Mouse (Mus musculus) layer of hippocampus, postnatal 25 days (tissue): ENCODE measurements around the gene Fmo6. TPM values are rescaled to one million over a fixed set of nuclear protein-coding genes. Genes with fewer than 3 reads are reported as not detected.
A peak's percentile ranks its signal among the peaks of the same experiment; 100 is the strongest.

Source experiments
- DNase-seq, 2 experiments: peaks; one replicate each; pipeline ENCODE4 v3.0.0; 2022; ENCODE audit warnings: mixed read lengths in 2 of 2, low spot score in 1 of 2; ENCODE audit errors: extremely low spot score in 1 of 2
- total RNA-seq, 2 experiments: library from RNA; stranded (reverse); gene quantifications; 2 replicates each; pipeline ENCODE4 v1.2.3; 2021

The Fmo6 gene
- total RNA-seq, 2 experiments from 2014 or later, result not detected

DNA sequence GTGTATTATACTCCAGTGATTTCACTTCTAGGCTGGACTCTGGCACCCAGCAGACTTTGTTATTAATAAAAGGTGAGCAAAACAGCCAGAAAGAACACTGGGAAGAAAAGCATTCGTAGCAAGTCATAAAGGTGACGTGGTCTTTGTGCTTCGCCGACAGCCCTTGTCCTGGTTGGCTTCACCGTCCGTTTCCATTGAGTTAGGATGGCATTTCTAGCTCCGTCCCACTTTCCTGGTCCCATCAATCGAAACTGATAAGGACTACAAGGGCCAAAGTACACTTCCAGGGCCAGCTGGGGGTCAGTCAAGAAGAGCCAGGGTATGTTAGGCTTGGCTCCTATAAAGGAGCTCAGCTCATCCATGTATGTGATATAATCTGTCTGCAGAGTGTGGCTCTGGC, 20.7 kb downstream of the Fmo6 start:
- DNase-seq, result no peak

DNA sequence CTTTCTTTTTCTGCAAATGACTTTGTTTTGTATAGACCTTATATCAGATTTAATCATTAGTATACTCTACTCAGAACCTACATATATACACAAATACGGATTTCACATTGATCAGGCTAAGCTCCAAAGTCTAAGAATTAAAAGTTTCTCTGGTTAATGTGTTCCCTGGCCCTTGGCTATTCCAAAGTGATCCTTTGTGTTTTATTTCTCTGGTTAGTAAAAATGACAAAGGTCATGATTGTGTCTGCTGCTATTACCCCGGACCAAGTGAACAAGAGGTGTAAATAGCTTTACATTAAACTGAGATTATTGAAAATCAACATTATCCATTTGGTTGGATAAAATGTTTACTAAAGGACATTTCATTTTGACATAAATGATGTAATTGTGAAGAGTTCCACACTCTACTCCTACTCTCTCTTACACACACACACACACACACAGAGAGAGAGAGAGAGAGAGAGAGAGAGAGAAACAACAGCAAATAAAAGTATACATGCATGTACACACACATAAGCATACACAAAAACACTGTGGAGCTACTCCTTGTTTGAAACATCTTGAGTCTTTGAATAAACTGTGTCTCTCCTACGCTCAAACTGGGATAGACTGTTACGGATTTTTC, 22.3 kb downstream of the Fmo6 start:
- DNase-seq, result no peak

DNA sequence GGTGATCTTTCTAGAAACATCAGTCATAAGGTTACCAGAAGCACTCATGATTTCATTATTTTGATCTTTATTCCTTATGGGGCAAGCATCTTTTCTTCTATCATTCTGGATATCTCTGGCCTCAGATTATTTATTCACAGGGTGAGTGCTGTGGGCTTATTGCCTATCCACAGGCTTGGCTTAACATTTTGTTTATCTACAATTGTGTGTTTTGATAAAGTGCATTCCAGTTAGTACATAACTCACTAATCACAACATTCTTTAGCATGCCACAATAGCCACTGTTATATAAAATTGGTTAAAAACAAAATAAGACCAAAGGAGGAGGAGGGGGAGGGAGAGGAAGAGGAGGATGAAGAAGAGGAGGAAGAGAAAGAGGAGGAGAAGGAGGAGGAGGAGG, 25.2 kb downstream of the Fmo6 start:
- DNase-seq, result no peak

DNA sequence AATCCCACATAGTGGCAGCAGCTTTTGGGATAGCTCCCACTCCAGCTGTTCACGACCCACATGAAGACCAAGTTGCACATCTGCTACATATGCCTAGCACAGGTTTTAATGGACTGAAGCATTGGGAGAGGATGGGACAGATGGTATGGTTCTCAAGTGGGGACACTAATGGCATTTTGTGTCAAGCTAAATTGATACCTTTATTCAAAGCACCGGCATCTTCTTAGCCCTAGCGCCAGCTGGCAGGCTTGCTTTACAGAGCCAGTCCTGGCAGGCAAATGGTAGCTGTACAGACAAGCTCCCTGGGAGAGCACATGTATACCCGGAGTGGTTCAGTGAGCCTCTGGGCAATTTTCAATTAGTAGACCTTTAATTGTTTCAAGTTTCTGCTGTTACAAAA, 35.4 kb downstream of the Fmo6 start:
- no peak for DNase-seq

DNA sequence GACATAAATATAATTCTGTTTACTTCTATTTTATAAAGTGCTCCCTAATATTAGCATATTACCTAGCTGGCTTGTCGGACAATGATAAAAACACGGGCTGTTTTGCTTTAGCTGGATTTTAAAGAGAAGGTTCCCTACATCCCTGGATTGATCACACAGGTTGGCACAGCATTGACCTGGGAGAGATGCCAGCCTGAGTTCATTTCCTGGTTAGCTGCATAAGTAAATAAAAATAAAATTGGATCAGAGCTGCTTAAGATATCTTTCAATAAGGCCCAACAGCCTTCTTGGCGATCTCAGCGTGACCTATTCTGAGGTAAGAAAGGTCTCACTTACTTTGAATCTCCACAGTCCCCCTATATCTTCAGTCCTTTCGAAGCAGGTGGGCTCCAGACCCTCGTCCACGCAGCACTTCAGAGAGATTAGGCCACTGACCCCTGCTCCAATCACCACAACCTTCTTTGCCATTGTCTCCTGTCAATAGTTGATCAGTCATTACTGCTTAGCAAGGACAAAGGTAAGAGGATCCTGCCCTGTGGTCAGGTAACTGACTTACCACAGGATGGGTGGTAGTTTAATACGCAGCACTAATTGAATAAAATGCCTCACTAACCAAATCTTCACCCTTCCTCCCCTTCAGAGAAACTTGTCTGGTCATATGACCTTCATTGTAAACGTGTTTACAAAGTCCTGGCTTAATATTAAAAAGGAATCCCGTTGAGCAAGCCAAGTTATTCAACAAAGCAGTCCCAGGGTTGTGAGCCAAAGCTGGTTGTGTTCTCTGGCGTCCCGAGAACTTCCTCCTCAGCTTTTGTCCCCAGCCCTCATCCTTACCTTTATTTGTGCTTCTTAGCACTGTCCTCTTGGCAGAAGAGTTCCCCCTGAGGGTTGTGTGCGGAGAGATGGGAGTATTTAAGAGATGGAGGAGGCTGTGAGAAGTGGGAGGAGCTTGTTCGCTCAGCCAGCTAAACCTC, 39.2 kb downstream of the Fmo6 start, which contains the start of gene Fmo2:
Fmo2 (minus strand) TSS at position 889 of the 974 bp plus-strand sequence.
- no peak for DNase-seq

DNA sequence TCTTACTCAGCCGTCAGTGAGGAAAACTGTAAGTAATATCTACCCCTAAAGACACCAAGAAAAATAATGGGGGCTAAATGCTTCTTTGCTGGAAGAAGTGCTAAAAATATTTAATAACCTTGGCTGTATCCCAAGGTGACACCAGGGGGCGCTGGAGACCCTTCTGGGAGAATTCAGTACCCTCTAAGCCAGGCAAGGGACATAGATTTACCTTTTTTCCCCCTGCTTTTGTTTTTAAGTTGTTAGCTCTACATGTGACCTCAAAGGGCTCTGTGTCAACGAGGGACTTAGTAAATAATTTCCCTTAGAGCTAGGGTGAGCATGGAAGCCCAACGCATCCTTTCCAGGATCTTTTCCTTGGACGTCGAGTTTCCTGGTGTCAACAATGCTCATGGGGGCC, 41.4 kb downstream of the Fmo6 start:
- DNase-seq, result peak; percentile 58 to 90

DNA sequence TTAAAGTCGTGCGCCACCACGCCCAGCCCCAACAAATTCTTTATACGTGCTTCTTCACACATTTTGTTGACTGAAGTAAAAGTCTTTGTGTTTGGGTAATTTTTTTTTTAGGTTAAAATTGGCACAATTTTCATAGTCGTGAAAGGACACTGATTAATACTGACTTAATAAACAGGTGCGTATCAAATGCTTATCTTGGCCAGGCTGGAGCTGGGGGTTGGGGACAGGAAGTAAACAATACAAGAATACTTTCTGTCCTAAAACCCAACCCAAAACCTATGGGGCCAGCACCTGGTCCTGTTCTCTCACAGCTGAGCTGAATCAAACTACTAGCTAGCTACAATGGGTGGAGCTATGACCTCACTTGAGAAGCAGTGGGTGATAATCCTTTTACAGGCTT, 44.3 kb downstream of the Fmo6 start:
- no peak for DNase-seq

DNA sequence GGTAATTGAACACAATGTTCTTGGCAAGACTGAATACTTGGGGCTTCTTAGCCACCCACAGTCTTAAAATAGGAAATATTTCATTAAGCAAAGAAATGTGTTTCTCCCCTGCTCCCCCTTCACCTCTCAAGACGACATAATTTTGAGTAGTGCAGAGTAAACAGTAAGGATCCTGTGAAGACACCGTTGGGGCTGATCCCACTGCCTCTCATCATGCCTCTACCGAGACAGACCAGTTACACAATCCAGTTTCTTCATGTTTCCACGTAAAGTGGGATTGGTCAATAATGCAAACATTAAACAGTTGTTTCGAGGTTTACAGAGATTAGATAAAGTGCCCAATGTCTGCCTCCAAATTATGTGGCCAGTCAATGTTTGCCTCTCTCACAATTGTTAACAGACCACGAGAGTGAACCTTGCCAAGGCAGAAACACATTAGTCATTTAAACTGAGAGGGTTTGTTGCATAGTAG, 45.3 kb downstream of the Fmo6 start:
- no peak for DNase-seq

DNA sequence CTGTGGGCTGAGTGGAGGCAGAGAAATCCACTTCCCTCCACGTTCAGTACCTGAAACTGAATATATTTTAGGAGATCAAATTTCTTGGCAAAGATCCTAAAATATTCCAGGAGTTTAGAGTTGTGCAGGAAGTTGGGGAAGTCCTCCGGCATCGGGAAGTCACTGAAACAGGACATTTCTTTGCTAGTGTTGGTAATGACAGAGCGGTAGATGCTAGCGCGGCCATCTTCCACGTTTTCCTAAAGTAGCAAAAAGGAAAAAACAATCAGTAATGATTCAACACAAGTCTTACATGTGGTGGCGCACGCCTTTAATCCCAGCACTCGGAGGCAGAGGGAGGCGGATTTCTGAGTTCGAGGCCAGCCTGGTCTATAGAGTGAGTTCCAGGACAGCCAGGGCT, 48.7 kb downstream of the Fmo6 start:
- DNase-seq, result no peak

DNA sequence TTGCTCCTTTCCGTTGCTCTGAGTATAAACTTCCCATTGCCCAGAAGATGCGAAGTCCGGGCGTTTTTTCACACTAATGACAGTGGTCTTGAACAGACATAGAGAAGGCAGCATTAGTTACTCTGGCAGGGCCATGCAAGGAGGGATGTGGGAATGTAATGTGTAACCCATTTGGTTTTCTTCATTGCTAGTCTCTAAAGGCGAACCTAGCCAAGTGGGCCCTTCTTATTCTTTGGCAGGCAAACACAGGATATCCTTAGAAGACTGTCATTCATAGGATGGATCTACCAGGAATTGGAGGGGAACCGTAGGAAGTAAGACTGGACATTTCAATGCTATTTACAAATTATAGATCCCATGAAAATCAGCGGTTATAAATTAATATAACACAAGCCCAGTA, 49.7 kb downstream of the Fmo6 start:
- DNase-seq, result no peak

DNA sequence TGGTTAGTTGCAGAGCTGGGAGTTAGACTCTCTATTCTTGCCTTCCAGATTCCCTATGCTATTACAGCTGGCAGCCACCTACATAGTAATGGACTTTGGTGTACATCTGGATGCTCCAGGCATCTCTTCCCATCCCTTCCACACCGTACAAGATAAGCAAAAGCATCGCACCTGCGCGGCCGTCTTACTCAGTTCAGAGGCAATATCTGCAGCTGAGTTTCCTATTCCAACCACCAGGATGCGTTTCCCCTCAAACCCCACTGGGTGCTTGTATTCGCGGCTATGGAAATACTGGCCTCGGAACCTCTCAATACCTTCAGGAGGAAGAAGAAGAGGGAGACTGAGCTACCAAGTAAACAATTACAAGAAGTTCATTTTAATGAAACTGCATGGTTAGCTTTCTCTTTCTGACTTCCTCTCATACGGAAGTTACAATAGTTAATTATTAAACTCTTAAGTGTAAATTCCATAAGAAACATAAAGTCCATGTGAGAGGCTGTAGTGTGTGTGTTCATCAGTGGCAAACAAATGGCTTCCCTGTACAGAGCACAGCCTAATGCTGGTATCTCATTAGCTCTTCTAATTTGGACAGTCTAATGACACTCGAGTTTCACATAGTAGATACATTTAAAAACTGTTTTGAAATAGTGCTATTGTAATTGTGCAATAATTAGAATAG, 51.0 kb downstream of the Fmo6 start:
- no peak for DNase-seq

DNA sequence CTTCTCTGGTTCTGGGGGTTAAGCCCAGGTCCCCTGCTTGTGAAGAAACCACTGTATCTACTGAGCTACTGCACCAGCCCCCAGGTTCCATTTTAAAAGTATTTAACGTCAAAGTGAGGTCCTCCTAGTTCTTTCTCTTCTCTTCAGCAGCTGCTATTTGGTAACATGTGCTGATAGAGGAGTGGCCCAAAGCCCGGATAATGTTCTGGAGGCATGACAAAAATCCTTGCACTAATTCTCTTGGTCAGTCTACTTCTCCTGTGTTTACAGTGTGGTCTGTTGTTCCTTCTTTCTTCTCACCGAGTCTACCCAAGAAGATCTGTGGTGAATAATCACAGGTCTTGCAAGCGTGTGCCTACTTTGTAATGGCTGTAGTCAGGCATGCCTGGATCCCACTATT, 54.6 kb downstream of the Fmo6 start:
- no peak for DNase-seq

DNA sequence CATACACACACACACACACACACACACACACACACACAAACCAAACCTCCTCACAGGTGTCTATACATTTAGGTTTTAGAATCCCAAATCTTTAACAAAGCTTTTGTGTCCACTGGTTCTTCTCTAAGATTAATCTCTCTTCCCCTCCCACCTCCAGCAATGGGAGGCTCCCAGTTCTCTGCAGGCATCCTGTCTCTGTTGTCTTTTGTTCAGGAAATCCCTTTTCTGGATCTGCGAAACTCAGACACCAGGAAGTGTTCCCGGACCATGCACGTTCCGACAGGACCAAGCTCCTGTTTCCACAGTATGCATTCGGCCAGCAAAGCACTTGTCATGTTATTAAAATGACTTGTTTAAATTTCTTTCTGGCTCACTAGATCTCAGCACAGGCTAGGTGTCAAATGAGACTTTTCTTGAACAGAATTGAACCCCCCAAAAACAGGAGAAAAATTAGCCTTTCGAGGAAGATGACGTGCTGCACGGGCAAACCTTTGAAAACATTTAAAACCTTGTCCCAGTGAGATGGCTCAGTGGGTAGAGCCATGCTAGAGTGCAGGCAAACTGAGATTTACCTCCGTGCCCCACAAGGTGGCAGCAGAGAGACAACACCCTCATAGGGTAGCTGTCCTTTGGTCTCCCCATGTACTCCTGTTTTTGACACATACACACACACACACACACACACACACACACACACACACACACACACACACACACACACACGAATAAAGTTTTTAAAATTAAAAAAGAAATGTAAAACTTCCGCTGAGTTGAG, 57.5 kb downstream of the Fmo6 start:
- DNase-seq, result peak; percentile 27 to 77

DNA sequence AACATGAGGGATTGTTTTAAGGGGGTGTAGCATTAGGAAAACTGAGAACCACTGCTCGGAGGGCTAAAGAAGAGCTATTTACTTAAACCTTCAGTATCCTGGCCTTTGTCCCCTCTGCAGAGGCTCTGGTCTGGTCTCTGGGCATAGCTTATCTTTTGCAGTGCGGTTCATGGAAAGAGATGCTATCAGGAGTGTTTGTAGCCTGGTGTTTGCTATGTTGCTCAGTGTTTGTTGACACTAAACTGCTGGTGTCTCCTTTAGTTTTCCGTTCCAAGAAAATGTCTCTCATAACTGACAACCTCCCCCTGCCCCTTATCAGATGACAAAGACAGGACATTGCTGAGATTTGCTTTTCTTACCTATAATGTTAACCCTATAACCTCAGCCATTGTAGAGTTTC, 62.2 kb downstream of the Fmo6 start:
- DNase-seq, result no peak

DNA sequence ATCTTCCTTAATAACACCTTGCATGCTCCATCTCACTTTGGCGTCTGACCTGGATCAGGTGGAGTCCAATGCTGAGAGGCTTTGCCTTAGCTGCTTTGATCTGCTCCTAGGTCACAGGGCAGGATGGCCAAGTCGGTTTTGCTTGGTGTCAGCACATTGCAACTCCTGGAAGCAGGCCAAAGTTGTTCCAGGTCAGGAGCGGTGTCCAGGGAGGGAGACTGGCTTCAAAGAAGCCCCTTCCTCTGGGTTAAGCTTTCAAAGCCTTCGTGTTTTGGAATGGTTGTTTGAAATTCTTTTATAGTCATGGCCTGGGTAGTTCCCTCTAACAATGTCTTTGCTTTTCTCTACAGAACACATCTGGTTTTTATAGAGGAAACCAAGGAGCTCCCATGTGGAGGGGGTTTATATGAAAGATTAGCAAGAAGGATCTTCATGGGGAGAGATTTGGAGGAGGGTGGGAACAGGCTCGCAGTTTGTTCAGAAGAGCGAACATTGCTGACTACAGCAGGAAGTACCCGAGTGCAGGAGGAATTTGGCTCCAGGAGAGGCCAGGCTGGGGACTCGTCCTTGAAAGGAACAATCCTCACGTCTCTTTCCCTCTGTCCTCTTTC, 65.5 kb downstream of the Fmo6 start:
- DNase-seq, result no peak

DNA sequence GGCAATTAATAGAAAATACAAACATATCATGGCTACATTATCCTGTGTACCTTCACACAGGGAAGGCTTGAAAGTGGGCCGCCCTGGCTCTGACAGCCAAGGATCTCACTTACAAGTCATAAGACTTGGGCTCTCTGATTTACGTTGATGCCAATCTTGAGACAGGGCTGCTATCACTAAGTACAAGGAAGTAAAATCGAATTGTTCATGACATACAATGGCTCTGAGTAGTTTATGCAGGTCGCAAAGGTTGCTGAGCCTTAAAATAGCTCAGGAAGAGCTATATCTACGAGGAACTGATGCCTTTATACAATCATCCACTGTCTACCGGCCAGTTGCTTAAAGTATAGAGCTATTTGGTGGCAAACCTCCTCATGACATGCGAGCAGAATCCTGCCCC, 66.3 kb downstream of the Fmo6 start:
- no peak for DNase-seq

DNA sequence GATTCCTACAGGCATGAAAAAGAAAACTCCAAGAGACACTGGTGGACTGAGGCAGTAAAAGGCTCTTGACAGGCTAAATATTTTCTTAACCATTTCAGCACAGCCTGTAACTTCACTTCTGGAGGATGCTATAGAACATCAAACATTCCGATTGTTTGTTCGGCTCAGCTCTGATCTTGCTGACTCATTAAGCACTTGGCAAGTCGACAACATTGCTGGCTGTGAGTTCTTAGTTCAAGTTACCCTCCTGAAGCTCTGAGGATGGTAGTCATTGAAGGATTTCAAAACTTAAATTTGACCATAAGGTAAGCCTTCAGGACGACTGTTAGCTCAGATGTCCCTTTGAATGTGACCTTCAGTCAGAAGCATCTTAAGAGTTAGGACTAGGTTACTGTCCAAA, 69.9 kb downstream of the Fmo6 start:
- DNase-seq, result no peak
